Mouse (Mus musculus): ENCODE data around the gene Dnah17. TPM values are rescaled to one million over a fixed set of nuclear protein-coding genes. Genes with fewer than 3 reads are reported as not detected.

Gene Dnah17
- polyA plus RNA-seq, 1 experiment from 2014 or later, result 0.09 TPM

- Histone ChIP-seq H3K4me1 (ENCODE audit: control insufficient read depth, insufficient read depth, low read length) (peaks cover 32% of the 10 kb centered on the region), H3K27me3 (ENCODE audit: control insufficient read depth, insufficient read depth, low read length) (no peaks in the 10 kb centered on the region), H3K9ac (ENCODE audit: low read length) (no peak overlapping the region), H3K27ac (ENCODE audit: low read length) (no peak overlapping the region), H3K9me3 (replicated peaks; ENCODE audit: control insufficient read depth, low read length) (no peaks in the 10 kb centered on the region), H3K4me3 (ENCODE audit: low read length) (no peak overlapping the region), H3K36me3 (ENCODE audit: control insufficient read depth, insufficient read depth) (no peaks in the 10 kb centered on the region), H3K4me2 (ENCODE audit: low read depth, low read length) (no peak overlapping the region)
- no peak for ATAC-seq (replicated peaks; ENCODE audit: extremely low read depth, insufficient read depth, low FRiP score)
- 40% methylated on average over 5 of the region's 5 CpGs for WGBS
Measured at GRCm38 (mm10) chr11:117973569-117973968, 156.9 kb downstream of the Dnah17 start.

- Histone ChIP-seq H3K9me3 (replicated peaks; ENCODE audit: control insufficient read depth, low read length) (no peaks in the 10 kb centered on the region), H3K36me3 (ENCODE audit: control insufficient read depth, insufficient read depth) (no peaks in the 10 kb centered on the region), H3K27ac (ENCODE audit: low read length) (no peak overlapping the region), H3K27me3 (ENCODE audit: control insufficient read depth, insufficient read depth, low read length) (no peaks in the 10 kb centered on the region), H3K9ac (ENCODE audit: low read length) (no peak overlapping the region), H3K4me2 (ENCODE audit: low read depth, low read length) (no peak overlapping the region), H3K4me3 (ENCODE audit: low read length) (no peak overlapping the region), H3K4me1 (ENCODE audit: control insufficient read depth, insufficient read depth, low read length) (peaks cover 33% of the 10 kb centered on the region)
- ATAC-seq (replicated peaks; ENCODE audit: extremely low read depth, insufficient read depth, low FRiP score), result no peak
- WGBS, result 83% methylated on average over 11 of the region's 11 CpGs
Measured at GRCm38 (mm10) chr11:117972656-117973558, 157.5 kb downstream of the Dnah17 start.

Small RNA genes within 50 kb of the gene (microRNA-seq; reads per million reads assigned to microRNA genes)
- gene Mir6933, result not detected

Other genes starting within 250 kb of the Dnah17 start
- 7.2 and 8.2 TPM in 2 replicates for gene Socs3, start 160.6 kb downstream of the Dnah17 start, polyA plus RNA-seq (2015; fragmentation: Nextera tagmentation; extraction: Ambion mirVana)
- gene Pgs1, start 144.3 kb downstream of the Dnah17 start, polyA plus RNA-seq (2015; fragmentation: Nextera tagmentation; extraction: Ambion mirVana), result 26.9 and 28.9 TPM in 2 replicates
- 22.2 and 24.0 TPM in 2 replicates for gene Cyth1, start 118.0 kb upstream of the Dnah17 start, polyA plus RNA-seq (2015; fragmentation: Nextera tagmentation; extraction: Ambion mirVana)
- gene Usp36, start 159.6 kb upstream of the Dnah17 start, polyA plus RNA-seq (2015; fragmentation: Nextera tagmentation; extraction: Ambion mirVana), result 13.5 and 14.2 TPM in 2 replicates
- 0.28 and 0.36 TPM in 2 replicates for gene Cep295nl, start 211.9 kb upstream of the Dnah17 start, polyA plus RNA-seq (2015; fragmentation: Nextera tagmentation; extraction: Ambion mirVana)
- gene Timp2, start 225.1 kb upstream of the Dnah17 start, polyA plus RNA-seq (2015; fragmentation: Nextera tagmentation; extraction: Ambion mirVana), result 70.6 and 74.5 TPM in 2 replicates